Mouse (Mus musculus) heart, adult 2 months (tissue): ENCODE data around the gene Gabpb1. TPM values are rescaled to one million over a fixed set of nuclear protein-coding genes. Genes with fewer than 3 reads are reported as not detected.

Experiments used
- DNase-seq, 2 experiments: peaks; one replicate each; pipeline ENCODE4 v3.0.0; 2021
- H3K27ac ChIP-seq: fragments of 200-600 bp; 2 replicates; pipeline ENCODE4 v1.8.1; 2022
- H3K27me3 ChIP-seq: fragments of 200-500 bp; 2 replicates; pipeline ENCODE4 v1.6.1; 2012; ENCODE audit warnings: mild to moderate bottlenecking, low read length, inconsistent platforms, mixed read lengths; ENCODE audit not compliant: control insufficient read depth, insufficient read depth
- H3K36me3 ChIP-seq: fragments of 200-500 bp; 2 replicates; pipeline ENCODE4 v1.6.1; 2012; ENCODE audit warnings: low read length, inconsistent platforms; ENCODE audit not compliant: control insufficient read depth, insufficient read depth
- H3K4me1 ChIP-seq: fragments of 200-500 bp; 2 replicates; pipeline ENCODE4 v1.6.1; 2011; ENCODE audit warnings: low read length; ENCODE audit not compliant: control insufficient read depth, insufficient read depth
- H3K4me3 ChIP-seq: fragments of 200-600 bp; 2 replicates; pipeline ENCODE4 v1.8.1; 2022
- H3K79me2 ChIP-seq: fragments of 200-500 bp; replicated peaks from 2 replicates; pipeline ENCODE4 v1.6.1; 2012; ENCODE audit warnings: mild to moderate bottlenecking, inconsistent platforms, low read length, moderate library complexity, mixed read lengths; ENCODE audit not compliant: control insufficient read depth, insufficient read depth
- H3K9ac ChIP-seq: fragments of 200-500 bp; 2 replicates; pipeline ENCODE4 v1.6.1; 2012; ENCODE audit warnings: low read depth, mild to moderate bottlenecking, control low read depth, inconsistent platforms, low read length, mixed read lengths
- CTCF ChIP-seq: fragments of 200-600 bp; IDR thresholded peaks from 2 replicates; pipeline ENCODE4 v1.8.1; 2022; ENCODE audit warnings: antibody characterized with exemption, mild to moderate bottlenecking, moderate library complexity
- EP300 ChIP-seq: fragments of 200-500 bp; IDR thresholded peaks from 2 replicates; pipeline ENCODE4 v1.6.1; 2011; ENCODE audit warnings: low read depth, low read length, control low read depth; ENCODE audit not compliant: insufficient read depth
- POLR2A ChIP-seq: fragments of 200-500 bp; IDR thresholded peaks from 2 replicates; pipeline ENCODE4 v1.6.1; 2011; ENCODE audit warnings: mild to moderate bottlenecking, low read depth, low read length, control low read depth; ENCODE audit not compliant: insufficient read depth
- WGBS: fragments of 180-500 bp; shearing (Covaris S2); methylation state at CpG from one replicate; pipeline ENCODE4 v1.1.7; 2018; 5-methylcytosine and 5-hydroxymethylcytosine counted together
- intact Hi-C: fragments of 180-260 bp; cut with DNase I; formaldehyde crosslinking; loops from one replicate; pipeline ENCODE4 v1.15.1; 2025
- polyA plus RNA-seq: library from polyadenylated mRNA; depleted of rRNA; stranded (reverse); fragments of >200 nt; gene quantifications from 2 replicates; pipeline ENCODE4 v1.2.3, GENCODE M21; 2012
- total RNA-seq, 2 experiments: library from RNA; stranded (reverse); gene quantifications; 2 replicates each; pipeline ENCODE4 v1.2.3; 2021

The Gabpb1 gene
- total and polyA plus RNA-seq, 3 experiments: 5.8 to 13.1 (median 10.6) TPM

- peak overlapping the region; percentile 99 for H3K9ac ChIP-seq
- H3K79me2 ChIP-seq: peaks cover 5% of the 10 kb centered on the region
- H3K4me3 ChIP-seq: peak overlapping the region; percentile 91
- peaks cover 23% of the 10 kb centered on the region for H3K36me3 ChIP-seq
- no peaks in the 10 kb centered on the region for H3K27me3 ChIP-seq
- H3K27ac ChIP-seq: peak overlapping the region; percentile 100
- no peak for DNase-seq
- H3K4me1 ChIP-seq: peaks cover 7% of the 10 kb centered on the region
- under 1% methylated on average over 77 of the region's 77 CpGs for WGBS
- TF ChIP-seq POLR2A (no peak), EP300 (no peak), CTCF (no peak)
- intact Hi-C loops: loop anchor here (1.0 to 5.0 kb wide), 2 partner anchors 33 to 258 kb away; partner anchors contain the start of genes Sppl2a and Usp8
Measured at GRCm38 (mm10) chr2:126674441-126675168, 1.5 kb downstream of the Gabpb1 start.

- no peaks in the 10 kb centered on the region for H3K27me3 ChIP-seq
- H3K36me3 ChIP-seq: peaks cover 23% of the 10 kb centered on the region
- H3K4me3 ChIP-seq: peak overlapping the region; percentile 91
- H3K27ac ChIP-seq: peak overlapping the region; percentile 100
- intact Hi-C loops: loop anchor here (5.0 kb wide), 1 partner anchor 259 kb away; the partner anchor contains the start of gene Sppl2a
- no peak for DNase-seq
- H3K4me1 ChIP-seq: peaks cover 7% of the 10 kb centered on the region
- peak overlapping the region; percentile 99; the same call in 1 of the 2 replicates for H3K9ac ChIP-seq
- peaks cover 5% of the 10 kb centered on the region for H3K79me2 ChIP-seq
- TF ChIP-seq POLR2A (no peak), CTCF (no peak), EP300 (no peak)
- WGBS: 32% methylated on average over 13 of the region's 13 CpGs
Measured at GRCm38 (mm10) chr2:126673317-126674242, 2.6 kb downstream of the Gabpb1 start.

GRCm38 (mm10) chr2:126668621-126669252, 7.4 kb downstream of the Gabpb1 start:
- peaks cover 14% of the 10 kb centered on the region for H3K36me3 ChIP-seq
- TF ChIP-seq CTCF (no peak), POLR2A (no peak), EP300 (no peak)
- H3K4me3 ChIP-seq: no peak overlapping the region
- peaks cover 4% of the 10 kb centered on the region for H3K4me1 ChIP-seq
- WGBS: 78% methylated on average over 5 of the region's 5 CpGs
- no peak overlapping the region for H3K9ac ChIP-seq
- no peaks in the 10 kb centered on the region for H3K27me3 ChIP-seq
- no peak for DNase-seq
- intact Hi-C loops: no loop called here
- no peak overlapping the region for H3K27ac ChIP-seq
- H3K79me2 ChIP-seq: peaks cover 7% of the 10 kb centered on the region

GRCm38 (mm10) chr2:126665984-126666383, 10.2 kb downstream of the Gabpb1 start:
- H3K27me3 ChIP-seq: no peaks in the 10 kb centered on the region
- H3K27ac ChIP-seq: no peak overlapping the region
- no peaks in the 10 kb centered on the region for H3K4me1 ChIP-seq
- no peak for DNase-seq
- WGBS: 61% methylated on average over 3 of the region's 3 CpGs
- no peaks in the 10 kb centered on the region for H3K36me3 ChIP-seq
- intact Hi-C loops: no loop called here
- H3K79me2 ChIP-seq: peaks cover 6% of the 10 kb centered on the region
- no peak overlapping the region for H3K4me3 ChIP-seq
- TF ChIP-seq CTCF (no peak), POLR2A (no peak), EP300 (no peak)
- no peak overlapping the region for H3K9ac ChIP-seq

GRCm38 (mm10) chr2:126663481-126663880, 12.7 kb downstream of the Gabpb1 start:
- WGBS: 36% methylated on average over 4 of the region's 4 CpGs
- Histone ChIP-seq H3K27me3 (no peaks in the 10 kb centered on the region), H3K27ac (no peak overlapping the region), H3K36me3 (no peaks in the 10 kb centered on the region), H3K4me1 (no peaks in the 10 kb centered on the region), H3K4me3 (no peak overlapping the region), H3K79me2 (peaks cover 5% of the 10 kb centered on the region), H3K9ac (no peak overlapping the region)
- intact Hi-C loops: loop anchor here (1.0 to 2.0 kb wide), 2 partner anchors 65 to 70 kb away; no protein-coding TSS in a partner anchor
- no peak for TF ChIP-seq EP300
- peak; percentile 81 for TF ChIP-seq CTCF
- no peak for DNase-seq

- WGBS: 82% methylated on average over 4 of the region's 4 CpGs
- Histone ChIP-seq H3K9ac (no peak overlapping the region), H3K4me3 (no peak overlapping the region), H3K27me3 (no peaks in the 10 kb centered on the region), H3K4me1 (no peaks in the 10 kb centered on the region), H3K36me3 (no peaks in the 10 kb centered on the region), H3K27ac (no peak overlapping the region), H3K79me2 (no peaks in the 10 kb centered on the region)
- DNase-seq: no peak
- TF ChIP-seq POLR2A: no peak
- no peak for TF ChIP-seq EP300
- no peak for TF ChIP-seq CTCF
- intact Hi-C loops: no loop called here
Measured at GRCm38 (mm10) chr2:126652929-126653328, 23.2 kb downstream of the Gabpb1 start.
